Mouse (Mus musculus) natural killer cell, adult 2 months (primary cell): ENCODE results near the gene Tmcc3.

ENCODE experiments used
- DNase-seq, 2 experiments: peaks; one replicate each; pipeline ENCODE4 v3.0.0; 2022; ENCODE audit warnings: low spot score in 2 of 2

The Tmcc3 gene

DNA sequence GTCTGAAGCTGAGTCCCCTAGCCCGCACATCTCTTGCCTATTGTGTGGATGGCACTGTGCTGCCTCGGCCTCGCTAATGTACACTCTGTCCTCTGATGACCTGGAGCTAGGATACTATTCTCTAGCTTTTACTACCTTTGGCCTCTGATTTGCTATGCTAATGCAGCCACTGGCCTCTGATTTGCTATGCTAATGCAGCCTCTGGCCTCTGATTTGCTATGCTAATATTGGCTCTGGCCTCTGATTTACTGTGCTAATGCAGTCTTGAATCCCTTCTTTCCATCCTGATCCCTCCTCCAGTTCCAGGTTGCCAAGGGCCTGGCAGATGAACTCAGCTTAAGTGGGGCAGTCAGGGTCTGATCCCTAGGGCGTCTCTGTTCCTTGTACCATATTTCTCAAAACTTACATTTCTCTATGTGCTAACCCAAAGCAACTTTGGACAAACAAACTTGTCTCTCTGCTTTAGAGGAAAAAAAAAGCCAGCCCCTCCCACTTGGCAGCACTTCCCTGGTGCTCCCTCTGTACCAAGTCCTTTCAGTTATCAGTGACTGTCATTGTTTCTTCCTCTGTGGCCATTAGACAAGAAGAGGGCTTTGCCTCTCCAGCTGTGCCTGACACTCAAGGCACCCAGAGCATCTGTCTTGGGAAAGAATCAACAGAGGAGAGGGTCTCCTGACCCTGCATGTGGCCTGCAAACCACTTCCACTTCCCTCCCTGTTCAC is 237.9 kb downstream of the Tmcc3 start:
- DNase-seq = no peak

DNA sequence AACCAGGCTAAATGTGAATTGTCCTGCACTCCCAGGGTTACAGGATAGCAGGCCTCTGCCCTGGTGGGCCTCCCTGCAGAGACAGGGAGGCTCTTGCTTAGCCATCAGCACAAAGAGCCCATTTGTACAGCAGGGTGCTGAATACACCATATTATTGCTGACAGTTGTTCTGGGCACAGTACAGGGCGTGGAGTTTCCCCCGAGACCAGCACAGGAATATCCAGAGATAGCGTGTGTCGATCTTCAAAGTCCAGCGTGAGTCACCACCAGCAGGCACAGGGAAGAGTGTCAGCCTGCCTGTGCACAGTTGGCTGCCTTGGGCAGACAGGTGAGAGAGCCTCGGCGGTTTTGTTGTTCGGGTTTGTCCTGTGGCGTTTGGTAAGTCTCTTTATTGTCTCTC is 238.9 kb downstream of the Tmcc3 start:
- no peak for DNase-seq

DNA sequence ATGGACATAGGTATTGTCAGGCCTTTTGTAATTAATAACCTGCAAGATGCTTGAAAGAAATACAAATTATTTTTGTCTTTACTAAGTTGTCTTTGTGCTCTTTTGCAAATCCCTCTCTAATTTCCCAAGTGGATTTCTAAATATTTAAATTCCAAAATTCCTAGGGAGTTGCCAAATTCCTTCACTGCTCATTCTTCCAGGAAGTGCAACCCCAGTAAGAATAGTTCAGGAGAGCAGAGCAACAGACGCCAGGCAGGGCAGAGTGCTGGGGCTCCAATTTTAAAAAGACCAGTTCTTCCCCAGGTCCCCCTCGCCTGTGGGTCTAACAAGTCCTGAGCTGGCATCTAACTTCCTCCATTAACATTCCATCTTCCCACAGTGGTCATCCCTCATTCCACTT is 239.3 kb downstream of the Tmcc3 start:
- no peak for DNase-seq

DNA sequence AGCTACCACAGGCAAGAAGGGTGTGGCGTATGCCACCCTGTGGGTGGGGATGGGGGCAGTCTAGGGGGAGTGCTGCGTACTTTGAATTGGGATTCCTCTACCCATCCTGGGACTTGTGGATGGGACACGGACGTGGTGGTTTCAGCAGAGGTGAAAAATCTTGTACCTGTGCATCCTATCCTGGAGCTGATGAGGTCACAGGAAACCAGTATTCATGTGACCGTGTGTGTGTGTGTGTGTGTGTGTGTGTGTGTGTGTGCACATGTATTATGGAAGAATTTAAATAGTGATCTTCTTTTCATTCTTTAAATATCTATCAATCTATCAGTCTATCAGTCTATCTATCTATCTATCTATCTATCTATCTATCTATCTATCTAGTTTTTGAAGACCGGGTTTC is 239.8 kb downstream of the Tmcc3 start:
- DNase-seq = no peak

DNA sequence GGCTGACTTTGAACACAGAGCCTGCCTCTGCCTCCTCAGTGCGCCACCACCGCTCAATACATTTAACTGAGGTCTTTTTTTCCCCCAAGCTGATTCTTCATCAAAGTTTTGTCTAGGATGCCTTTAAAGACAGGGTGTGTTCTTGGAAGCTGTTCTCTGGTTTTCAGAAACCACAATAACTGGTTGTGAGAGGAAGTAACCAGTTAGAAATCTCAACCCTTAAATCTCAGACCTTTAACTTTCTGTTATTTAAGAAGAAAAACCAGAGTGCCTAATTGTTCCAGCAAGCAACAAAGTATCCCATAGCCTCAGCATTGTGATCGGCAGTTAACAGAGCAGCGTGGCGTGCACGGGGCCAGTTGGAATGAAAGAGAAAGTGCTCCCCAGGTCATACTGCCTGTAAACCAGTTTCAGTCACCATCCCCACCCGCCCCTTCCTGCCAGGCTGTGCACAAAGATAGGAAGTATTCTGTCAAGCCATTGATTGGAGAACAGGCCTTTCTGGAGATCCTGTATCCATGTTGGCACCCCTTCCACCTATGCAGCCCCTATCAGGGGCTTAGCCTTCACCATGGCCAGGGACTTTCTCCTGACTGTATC is 240.3 kb downstream of the Tmcc3 start:
- no peak for DNase-seq

DNA sequence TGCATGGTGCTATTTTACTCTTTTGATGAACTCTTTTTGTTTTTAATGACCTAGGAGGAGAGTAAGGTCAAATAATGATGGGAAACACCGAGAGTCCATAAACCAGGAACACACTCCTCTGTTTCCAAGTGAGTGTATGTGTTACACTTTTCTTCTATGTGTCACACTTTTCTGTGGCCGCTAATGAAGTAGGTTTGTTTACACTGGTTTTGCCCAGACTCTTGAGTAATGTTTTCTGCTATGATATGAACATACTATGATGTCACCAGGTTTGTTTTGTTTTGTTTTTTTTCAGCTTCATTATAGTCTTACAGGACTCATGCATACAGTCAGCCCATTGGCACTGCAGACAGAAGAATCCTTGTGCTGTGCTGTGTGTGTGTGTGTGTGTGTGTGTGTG is 243.6 kb downstream of the Tmcc3 start:
- DNase-seq = no peak

DNA sequence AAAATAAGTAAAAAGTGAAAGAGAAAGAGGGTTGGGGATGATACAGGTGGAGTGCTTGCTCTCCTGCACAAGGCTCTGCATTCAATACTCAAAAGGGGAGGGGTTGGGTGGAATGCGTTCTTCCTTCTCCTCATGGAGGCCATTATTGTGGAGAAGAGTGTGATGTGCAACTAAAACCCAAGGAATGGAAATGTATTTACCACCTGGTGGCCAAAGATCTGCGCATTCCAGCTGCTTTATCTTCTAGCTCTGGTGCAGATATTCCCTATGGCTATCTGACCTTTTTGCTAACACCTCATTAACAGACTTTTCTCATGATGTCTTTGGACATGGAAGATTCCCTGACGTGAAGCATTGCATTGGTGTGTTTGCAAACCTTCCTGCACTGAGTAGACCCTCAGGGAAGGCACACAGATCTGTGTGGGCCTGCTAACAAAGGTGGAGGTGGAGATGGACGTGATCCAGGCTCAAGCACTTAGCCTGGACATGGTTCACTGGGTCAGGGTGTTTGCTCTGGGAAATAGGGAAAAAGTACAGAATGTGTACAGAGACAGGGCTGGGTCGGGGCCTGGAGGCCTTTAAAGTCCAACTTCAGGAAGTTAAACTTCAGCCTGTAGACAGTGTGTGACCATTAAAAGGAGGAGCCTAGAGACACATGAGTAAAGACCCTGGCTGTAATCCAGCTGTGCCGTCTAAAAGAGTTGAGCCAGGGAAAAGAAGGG is 245.8 kb downstream of the Tmcc3 start:
- DNase-seq = no peak

DNA sequence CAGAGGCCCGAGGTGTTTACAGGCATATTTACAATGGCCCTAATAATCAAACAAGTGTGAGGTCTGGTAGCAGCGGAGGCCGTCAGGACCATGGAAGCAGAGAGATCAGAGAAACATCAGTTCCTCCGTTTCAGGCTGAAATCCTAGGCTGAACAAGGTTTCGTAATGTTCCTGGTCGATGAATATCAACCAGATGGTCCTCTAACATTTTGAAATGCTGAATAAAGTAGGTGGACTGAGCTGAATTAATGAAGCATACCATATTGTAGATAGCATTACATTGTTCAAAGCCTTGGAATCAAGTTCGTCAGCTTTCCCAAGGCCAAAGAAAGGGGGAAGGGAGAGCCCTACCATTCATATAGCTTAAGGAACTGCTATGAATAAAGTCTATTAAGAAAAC is 247.1 kb downstream of the Tmcc3 start:
- DNase-seq = no peak

DNA sequence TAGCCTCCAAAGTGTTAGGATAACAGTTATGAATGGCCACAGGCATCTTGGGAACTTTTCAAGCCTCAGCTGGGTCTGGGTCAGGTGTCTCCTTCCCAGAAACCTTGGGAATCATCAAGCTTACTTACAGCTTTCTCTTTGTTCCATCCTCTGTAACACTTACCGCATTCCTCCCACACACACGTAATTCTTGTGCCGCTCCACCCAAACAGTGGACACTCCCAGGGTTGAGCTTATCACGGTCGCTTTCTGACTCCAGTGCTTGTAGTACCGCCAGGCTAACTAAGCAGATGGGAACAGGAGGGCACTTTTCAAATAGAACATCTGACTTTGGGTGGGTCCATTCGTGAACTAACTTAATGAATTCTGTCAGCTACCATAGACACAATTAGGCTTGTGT is 249.6 kb downstream of the Tmcc3 start:
- DNase-seq = no peak

DNA sequence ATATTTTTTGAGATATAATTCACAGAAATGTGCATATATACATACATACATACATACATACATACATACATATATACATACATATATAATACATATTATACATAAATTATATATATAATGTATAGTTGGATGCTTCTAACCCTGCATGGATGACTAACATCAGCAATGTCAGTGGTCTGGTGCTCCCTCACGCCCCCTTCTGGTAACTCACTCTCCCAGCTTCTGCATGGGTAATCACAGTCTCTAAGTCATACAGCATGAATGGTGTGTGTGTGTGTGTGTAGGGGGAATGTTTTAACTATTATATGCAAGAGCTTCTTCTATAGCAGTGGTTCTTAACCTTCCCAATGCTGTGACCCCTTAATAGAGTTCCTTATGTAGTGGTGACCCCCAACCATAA is 250.4 kb downstream of the Tmcc3 start:
- peak; percentile 31 to 47 for DNase-seq

DNA sequence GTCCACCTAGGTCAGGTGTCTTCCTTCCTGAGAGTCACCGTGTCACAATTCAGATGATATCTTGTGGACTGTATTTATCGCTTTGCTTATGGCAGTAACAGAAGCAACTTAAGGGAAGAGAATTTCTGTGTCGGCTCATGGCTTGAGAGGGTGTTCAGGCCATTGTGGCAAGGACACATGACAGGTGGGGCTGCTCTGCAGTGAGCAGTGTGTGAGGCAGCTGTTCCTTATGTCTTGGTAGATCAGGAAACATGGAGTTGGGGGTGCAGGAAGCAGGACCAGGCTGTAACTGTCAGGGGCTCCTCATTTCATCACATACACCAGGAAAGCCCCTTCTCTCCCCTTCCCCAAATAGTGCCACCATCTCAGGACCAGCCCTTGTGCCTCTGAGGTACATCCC is 251.2 kb downstream of the Tmcc3 start:
- no peak for DNase-seq

DNA sequence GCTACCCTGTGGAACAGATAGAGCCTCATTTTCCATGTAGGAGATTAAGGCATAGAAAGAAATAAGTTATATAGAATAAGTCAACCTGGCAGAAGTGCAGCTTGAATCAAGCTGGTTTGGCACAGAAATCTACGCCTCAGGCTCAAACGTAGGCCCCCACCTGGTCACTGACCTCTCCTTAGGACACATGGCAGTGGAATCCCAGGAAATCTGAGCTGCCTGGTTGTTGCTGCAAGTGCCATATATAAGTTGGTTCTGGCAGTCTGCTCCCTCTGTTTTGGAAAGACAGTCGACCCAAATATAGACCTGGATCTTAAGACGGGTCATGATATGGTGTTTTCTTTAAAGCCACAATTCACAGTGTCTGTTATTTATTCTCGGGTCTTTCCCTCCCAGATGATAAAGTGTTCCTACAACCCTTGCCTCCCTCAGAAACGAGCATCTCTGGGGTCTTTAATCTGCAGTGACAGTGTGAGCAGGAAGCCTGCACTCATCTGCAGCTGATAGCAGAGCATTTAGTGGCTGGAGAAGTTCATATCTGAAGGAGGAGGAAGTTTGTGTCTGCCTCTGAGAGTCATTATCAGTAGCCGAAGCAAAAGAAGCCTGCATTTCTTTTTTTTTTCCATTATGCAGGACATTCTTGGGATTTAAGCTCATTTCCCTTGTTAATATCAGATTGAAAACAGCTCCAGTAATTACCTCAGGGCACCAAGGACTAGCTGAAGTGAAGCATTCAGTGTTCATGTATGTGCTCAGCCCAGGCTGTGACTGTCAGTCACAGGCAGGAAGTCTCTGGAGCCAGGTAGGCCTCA is 253.9 kb downstream of the Tmcc3 start:
- no peak for DNase-seq

DNA sequence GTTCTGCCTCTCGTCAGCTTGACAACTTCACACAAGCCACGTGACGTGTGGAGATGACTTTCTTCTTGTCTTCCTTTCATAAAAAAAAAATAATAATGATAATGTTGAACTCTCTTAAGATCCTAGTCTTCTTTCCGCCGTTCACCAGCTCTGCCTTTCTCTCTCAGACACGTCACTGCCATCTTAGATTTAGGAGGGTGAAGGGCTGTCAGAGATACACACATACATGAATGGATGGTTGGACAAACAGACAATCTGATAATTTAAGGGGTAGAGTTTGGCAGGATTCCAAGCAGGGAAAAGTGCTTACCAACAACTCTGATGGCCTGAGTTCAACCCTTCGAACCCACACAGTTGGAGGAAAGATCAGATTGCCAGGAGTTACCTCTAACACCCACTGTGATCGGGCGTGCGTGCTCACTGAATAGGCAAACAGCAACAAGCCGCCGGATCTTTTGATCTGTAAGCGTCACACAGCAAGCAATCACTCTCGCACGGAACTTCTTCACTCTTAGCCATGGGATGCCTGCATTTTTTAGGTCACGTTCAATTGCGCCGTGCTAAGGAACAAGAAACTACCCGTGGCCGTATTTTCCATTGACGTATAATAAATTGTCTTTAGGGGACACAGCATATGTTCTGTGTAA is 254.6 kb downstream of the Tmcc3 start:
- DNase-seq = no peak

DNA sequence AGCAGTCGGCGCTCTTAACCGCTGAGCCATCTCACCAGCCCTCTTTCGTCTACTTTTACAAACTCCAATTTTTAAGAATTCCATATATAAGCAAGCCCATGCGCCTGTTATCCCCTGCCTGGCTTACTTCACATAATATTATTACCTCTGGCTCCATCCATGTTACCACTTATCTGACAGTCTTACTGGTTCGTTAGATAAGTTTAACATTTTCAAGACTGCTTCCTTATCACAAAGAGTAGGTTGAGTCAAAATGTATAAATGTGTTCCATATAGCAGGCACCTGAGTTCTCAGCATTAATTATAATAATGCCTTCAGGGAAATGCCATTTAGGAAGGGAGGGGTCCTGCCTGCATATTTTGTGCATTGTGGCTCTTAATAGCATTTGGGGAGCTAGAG is 255.5 kb downstream of the Tmcc3 start:
- DNase-seq = no peak

DNA sequence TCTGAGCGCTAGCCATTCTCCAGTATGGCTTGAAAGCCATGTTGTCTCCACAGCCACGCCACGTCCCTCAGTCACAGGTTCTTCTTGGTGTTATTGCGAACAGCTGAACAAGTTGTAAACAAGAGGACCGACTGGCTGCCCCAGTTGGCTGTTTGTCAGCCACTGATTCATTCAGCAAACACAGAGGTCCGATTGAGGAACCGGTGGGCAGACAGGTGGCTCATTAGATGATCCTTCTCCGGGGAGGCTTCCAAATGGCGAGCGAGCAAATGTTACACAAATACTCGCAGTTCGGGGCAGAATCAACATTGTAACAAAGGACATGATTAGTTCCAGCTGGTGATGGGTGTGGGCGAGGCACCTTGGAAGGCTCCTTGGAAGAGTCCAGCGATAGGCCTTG is 256.2 kb downstream of the Tmcc3 start:
- DNase-seq = no peak

DNA sequence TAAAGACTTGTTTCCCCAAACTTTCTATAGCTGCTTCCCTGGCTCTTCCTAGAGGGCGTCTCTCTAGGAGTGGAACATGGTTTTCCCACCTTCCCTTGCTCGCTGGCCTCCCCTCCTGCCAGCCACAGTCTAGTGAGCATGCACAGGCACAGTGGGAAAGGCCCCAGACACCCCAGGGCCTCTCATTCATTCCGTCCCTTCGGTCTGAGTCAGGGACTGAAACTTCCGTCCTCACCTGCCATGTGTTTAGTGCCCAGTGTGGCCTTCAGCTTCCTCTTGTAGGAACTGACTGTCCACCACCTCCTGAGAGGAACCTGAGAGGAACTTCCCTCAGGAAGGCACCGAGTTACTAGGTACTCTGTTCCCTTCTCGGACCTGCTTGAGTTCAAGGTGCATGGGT is 257.1 kb downstream of the Tmcc3 start:
- no peak for DNase-seq

DNA sequence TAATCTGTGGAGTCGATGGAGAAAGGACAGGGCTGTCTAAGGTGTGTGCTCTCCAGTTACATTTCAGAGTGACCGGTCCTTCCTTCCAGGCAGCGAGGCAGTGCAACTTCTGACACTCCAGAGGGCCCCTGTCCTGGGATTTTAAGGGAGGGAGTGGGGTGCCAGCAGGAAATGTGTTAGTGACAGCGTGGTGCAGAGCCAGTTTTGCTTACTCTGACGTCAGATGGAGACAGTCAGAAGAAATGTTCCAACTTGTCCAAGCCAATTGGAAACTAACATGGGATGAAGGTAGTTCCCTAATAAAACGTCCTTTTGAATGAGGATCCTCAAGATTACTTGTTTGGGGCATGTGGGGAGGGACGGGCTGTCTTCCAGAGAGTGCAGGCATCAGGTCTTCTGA is 258.0 kb downstream of the Tmcc3 start:
- no peak for DNase-seq

DNA sequence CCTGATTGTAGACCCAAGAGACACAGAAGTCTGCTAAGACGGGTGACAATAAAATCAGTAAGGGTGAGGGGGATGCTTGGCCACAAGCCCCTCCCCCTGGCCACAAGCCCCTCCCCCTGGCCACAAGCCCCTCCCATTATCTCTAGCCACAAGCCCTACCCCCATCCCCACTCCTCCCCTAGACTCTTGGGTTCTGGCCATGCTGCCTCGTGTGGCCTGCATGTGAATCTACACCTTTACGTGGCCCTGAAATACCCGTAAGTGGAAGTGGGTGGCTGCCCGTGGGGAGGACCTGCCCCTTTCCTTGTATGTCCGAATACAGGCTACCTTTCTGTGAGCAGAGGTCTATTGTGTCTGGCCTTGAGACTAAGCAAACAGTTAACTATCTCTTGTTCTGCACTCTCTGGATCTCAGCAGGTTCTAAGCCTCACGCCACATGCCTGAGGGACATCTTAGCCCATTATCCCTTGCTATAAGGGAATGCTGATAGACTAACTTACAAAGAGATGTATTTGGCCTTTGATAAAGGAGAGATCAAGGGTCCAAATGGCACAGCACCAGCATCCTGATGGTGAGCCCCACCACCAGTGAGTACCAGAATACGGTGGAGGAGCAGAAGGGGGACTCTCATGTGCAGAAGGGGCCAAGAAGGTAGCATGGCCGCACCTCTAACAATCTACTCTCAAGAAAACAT is 260.3 kb downstream of the Tmcc3 start:
- peak; percentile 7 to 19 for DNase-seq

DNA sequence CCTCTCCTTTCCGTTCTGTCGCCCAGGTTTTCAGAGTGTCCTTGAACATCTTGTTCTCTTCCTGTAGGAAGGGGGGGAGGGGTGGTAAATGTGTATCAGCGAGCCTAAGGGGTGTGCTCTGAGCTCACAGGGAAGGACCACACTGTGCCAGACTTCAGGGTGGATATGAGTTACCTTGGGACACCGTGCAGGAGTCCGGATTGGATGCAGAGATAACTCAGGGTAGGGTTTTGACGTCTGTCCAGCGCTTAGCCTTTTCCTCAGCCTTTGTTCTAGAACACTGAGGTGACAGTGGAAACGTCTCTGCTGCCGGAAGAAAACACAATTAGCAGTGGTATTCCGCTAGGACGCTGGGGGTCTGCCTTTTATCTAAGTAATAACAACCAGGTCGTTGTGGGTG is 261.0 kb downstream of the Tmcc3 start:
- DNase-seq = no peak

DNA sequence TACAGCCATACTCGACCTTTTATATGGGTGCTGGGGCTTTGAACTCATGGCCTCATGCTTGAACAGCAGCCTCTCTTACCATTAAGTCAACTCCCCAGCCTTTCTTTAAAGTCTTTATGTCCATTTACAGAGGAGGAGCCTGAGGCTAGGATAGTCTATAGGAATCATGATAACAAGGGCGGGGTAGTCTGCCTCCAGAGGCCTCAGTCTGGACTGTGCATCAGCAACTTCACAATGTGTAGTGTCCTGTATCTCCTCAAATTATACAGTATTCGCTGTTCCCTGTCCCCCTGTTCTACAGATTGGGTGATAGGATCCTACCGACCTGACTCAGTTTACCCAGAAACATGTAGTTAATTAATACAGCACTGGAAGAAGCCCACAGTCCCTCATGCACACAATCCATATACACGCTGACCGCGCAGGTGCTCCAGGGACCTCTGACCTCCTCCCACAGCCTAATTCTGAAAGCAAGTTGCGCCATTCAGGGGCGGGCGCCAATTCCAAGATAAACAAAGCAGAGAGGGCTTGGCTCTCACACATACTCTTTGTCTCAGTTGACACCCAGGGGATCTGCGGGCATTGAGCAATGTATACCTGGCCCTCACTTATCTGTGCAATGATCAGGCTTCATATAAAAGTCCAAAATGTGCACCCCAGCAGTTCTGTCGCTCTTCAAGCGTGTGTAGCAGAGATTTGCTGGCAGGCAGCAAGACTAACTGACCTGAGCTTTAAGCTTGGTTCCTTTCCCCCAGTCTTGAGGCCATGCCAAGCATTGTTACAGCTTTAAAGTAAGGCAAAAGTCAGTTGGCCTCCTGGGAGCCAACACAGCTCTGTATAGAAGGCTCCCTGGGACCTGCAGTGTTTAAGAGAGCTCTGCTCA is 262.9 kb downstream of the Tmcc3 start:
- DNase-seq = no peak
